Mouse (Mus musculus): Measurements from ENCODE around the gene Dusp28. TPM values are rescaled to one million over a fixed set of nuclear protein-coding genes. Genes with fewer than 3 reads are reported as not detected.

Gene Dusp28
- polyA plus RNA-seq, 1 experiment from 2014 or later, result 12.2 TPM

DNA sequence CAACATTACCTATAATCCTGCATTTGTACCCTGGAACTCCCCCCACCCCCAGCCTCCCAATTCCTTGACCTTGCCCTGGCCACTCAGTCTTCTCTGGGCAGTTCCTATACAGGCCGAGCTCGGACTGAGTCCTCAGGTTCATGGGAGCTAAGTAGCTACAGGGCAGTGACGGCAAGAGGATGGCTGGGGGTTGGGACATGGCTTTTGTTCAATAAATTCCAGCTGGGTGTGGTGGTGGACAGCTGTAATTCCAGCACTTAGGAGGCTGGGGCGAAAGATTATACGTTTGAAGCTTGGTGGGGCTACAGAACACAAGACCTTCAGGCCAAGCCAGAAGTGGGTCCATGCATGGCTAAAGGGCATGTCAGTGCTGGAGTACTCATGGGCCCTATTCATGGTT is 26.7 kb upstream of the Dusp28 start:
- 64% methylated on average over 5 of the region's 5 CpGs for WGBS
- H3K9me3 ChIP-seq (replicated peaks), result no peaks in the 10 kb centered on the region
- no peaks in the 10 kb centered on the region for H3K36me3 ChIP-seq
- H3K4me3 ChIP-seq (replicated peaks), result no peak overlapping the region
- no peak overlapping the region for H3K9ac ChIP-seq
- H3K27ac ChIP-seq, result no peak overlapping the region
- no peak overlapping the region for H3K4me2 ChIP-seq
- no peaks in the 10 kb centered on the region for H3K27me3 ChIP-seq
- peaks cover 27% of the 10 kb centered on the region for H3K4me1 ChIP-seq
- no peak for ATAC-seq (replicated peaks; ENCODE audit: low FRiP score)

DNA sequence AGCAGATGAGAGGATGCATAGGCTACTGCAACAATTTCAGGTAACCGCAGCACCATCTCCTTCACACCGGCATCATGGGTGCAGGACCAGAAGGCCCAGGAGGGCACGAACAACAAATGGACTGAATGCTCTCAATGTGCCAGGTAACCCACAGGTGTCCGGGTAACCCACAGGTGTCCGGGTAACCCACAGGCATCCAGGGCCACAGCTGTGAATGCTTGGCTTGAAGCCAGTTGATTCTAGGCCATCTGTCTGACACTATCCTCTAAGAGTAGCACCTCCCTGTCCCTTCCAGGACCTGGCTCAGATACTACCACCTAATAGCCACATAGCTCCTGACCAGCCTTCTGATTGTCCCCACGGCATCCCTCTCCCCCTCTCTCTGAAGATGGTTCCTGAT is 24.8 kb upstream of the Dusp28 start:
- Histone ChIP-seq H3K27ac (no peak overlapping the region), H3K4me1 (peaks cover 16% of the 10 kb centered on the region), H3K4me3 (replicated peaks) (no peak overlapping the region), H3K9ac (no peak overlapping the region), H3K4me2 (no peak overlapping the region), H3K36me3 (no peaks in the 10 kb centered on the region), H3K27me3 (no peaks in the 10 kb centered on the region), H3K9me3 (replicated peaks) (no peaks in the 10 kb centered on the region)
- 88% methylated on average over 6 of the region's 6 CpGs for WGBS
- ATAC-seq (replicated peaks; ENCODE audit: low FRiP score), result no peak

DNA sequence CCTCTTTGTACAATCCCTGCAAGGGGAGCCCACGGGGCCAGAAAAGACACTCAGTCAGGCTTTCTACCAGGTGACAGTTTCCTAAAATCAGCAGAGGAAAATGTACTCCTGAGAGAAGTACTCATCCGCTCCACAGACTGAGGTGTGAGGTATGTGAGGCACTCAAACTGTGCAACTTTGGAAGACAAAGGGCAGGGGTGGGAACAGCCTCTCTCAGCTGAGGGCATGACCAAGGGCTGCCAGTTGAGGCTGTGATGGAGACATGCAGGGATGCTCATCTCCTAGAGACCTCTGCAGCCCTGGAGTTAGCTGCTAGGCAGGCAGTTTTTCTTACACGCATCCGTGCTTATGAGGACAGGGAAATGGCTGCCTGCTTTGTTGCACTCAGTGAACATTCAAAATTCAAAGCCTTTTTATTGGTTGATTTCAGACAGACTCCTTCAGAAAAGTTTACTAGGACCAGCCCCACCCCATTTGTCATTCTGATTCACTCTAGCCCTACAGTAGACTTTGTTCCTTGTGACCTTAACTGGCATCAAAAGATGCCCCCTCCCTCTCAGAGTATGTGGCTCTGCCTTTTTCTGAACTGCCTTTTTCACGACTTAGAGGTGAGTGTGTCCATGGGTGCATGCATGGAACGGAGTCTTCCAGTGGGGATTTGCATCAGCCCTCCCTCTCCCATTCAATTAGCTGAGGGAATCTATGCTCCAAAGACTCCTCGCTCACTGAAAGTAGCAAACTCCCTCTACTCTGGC is 17.7 kb upstream of the Dusp28 start:
- Histone ChIP-seq H3K27me3 (no peaks in the 10 kb centered on the region), H3K36me3 (no peaks in the 10 kb centered on the region), H3K4me3 (replicated peaks) (no peak overlapping the region), H3K4me1 (no peaks in the 10 kb centered on the region), H3K9me3 (replicated peaks) (no peaks in the 10 kb centered on the region), H3K9ac (no peak overlapping the region), H3K4me2 (no peak overlapping the region), H3K27ac (no peak overlapping the region)
- 76% methylated on average over 7 of the region's 7 CpGs for WGBS
- no peak for ATAC-seq (replicated peaks; ENCODE audit: low FRiP score)

DNA sequence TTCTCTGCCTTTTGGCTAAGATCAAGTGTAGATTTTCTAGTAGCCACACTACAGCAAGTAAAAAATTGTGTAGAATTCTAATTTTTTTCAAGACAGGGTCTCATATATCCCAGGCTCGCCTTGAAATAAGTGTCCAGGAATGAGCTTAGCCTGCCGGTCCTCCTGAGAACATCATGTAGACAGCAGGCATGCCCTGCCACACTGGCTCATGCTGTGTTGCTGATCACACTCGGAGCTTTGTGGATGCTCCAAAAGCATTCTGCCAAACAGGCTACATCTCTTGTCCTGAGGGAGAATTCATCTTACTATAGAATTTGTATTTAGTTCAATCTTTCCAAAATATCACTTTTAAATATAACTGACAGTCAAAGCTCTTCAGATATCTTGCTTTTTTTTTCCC is 14.0 kb upstream of the Dusp28 start:
- WGBS, result 69% methylated on average over 3 of the region's 3 CpGs
- no peak overlapping the region for H3K27ac ChIP-seq

DNA sequence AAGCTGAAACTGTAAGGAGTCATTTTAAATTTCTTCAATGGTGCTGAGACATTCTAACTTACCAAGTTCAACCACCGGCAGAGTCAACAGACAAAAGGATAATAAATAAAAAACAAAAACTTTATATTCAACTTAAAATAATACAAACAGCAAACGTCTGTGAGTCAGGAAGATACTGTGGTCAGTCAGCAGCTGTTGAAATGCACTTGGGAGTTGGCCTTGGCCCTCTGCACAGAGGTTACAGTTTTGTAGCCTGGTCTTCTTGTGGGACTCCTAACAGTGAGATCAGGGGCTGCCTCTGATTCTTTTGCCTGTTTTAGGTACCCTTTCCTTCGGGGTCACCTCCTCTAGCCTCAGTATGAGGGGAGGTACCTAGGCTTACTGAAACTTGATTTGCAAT is 12.9 kb upstream of the Dusp28 start:
- Histone ChIP-seq H3K27me3 (no peaks in the 10 kb centered on the region), H3K36me3 (no peaks in the 10 kb centered on the region), H3K4me3 (replicated peaks) (no peak overlapping the region)

More for the DNA sequence above, 14.0 kb upstream of the Dusp28 start:
- Histone ChIP-seq H3K4me2 (no peak overlapping the region), H3K4me1 (no peaks in the 10 kb centered on the region), H3K9ac (no peak overlapping the region), H3K36me3 (no peaks in the 10 kb centered on the region), H3K4me3 (replicated peaks) (no peak overlapping the region), H3K9me3 (replicated peaks) (no peaks in the 10 kb centered on the region), H3K27me3 (no peaks in the 10 kb centered on the region)
- no peak for ATAC-seq (replicated peaks; ENCODE audit: low FRiP score)

DNA sequence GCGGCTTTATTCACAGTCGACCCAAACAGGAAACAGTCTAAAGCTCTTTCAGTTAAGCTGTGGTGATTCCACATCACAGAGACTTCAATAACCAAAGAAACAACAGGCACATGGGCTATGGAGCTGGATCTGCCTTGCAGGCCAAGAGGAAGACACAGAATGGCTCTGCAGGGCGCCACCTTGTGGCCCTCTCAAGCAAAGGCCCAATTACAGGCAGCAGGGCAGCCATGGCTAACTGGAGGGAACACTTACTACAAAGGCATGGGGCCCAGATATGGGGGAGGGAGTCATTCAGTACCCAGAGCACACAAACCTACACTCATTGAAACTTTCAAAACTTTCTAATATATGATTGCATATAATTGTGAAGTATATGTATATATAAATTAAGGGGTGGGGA is 11.7 kb upstream of the Dusp28 start:
- H3K9ac ChIP-seq, result no peak overlapping the region
- no peak overlapping the region for H3K4me2 ChIP-seq
- 0 out of 2 replicates have a peak, but pooled peaks cover 7% of the 10 kb centered on the region for H3K27me3 ChIP-seq
- H3K27ac ChIP-seq, result no peak overlapping the region
- 10% methylated on average over 3 of the region's 3 CpGs for WGBS
- H3K9me3 ChIP-seq (replicated peaks), result no peaks in the 10 kb centered on the region
- no peaks in the 10 kb centered on the region for H3K4me1 ChIP-seq
- H3K36me3 ChIP-seq, result no peaks in the 10 kb centered on the region
- H3K4me3 ChIP-seq (replicated peaks), result no peak overlapping the region
- ATAC-seq (replicated peaks; ENCODE audit: low FRiP score), result peak; percentile 83

More for the DNA sequence above, 12.9 kb upstream of the Dusp28 start:
- Histone ChIP-seq H3K4me1 (no peaks in the 10 kb centered on the region), H3K9ac (no peak overlapping the region), H3K4me2 (no peak overlapping the region), H3K27ac (no peak overlapping the region), H3K9me3 (replicated peaks) (no peaks in the 10 kb centered on the region)
- ATAC-seq (replicated peaks; ENCODE audit: low FRiP score), result no peak
- WGBS, result 58% methylated on average over 3 of the region's 3 CpGs

DNA sequence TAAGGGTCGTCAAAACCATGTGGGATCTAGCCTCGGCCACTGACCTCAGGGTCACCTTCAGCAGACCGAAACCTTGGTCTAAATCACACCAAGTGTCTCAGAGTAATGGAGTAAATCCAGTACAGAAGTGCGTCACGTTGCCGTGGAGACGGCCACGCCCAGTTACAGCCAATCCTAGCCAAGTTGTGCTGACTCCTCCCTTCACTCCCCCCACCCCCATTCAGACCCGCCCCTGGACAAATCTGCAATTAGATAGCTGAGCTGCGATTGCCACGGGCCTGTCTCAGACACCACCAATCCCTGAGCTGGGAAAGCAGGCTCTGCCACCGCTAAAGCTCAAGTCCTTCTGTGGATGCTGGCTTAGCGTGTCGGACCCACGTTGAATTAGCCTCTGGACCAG is 4.0 kb upstream of the Dusp28 start, which contains the start of gene Ankmy1:
TSS of gene Ankmy1 (minus strand) at position 121 of the 400 bp plus-strand sequence.
- H3K4me3 ChIP-seq (replicated peaks), result peak within 1 kb of the TSS; percentile 31
- peaks cover 16% of the 10 kb centered on the region; the same call in 1 of the 2 replicates for H3K27me3 ChIP-seq
- peak; percentile 61 for ATAC-seq (replicated peaks; ENCODE audit: low FRiP score)
- no peak within 1 kb of the TSS for H3K27ac ChIP-seq
- no peaks in the 10 kb centered on the region for H3K9me3 ChIP-seq (replicated peaks)
- peak within 1 kb of the TSS; percentile 65 for H3K4me2 ChIP-seq
- peaks cover 21% of the 10 kb centered on the region for H3K4me1 ChIP-seq
- H3K36me3 ChIP-seq, result no peaks in the 10 kb centered on the region
- WGBS, result under 1% methylated on average over 15 of the region's 15 CpGs
- peak within 1 kb of the TSS; percentile 35; the same call in 1 of the 2 replicates for H3K9ac ChIP-seq

DNA sequence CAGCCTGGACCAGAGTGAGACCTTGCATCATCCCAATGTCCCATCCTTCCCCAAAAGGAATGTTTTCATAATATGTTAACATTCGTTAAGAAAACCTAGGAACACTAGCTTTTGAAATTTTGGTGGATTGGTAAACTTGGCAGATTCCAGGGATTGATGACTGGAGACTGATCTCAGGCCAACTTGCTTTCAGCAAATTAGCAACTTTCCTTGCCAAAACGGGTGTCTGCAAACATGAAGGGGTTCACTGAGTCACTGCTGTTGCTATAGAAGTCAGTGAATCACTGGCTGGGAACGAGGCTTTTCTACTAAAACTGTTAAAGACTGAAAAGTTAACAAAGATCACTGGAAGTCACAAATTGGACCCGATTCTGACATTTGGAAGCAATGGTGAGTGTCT is 3.2 kb upstream of the Dusp28 start:
- no peak for ATAC-seq (replicated peaks; ENCODE audit: low FRiP score)
- Histone ChIP-seq H3K27ac (no peak overlapping the region), H3K4me2 (no peak overlapping the region), H3K36me3 (no peaks in the 10 kb centered on the region), H3K27me3 (peaks cover 16% of the 10 kb centered on the region; the same call in 1 of the 2 replicates), H3K9me3 (replicated peaks) (no peaks in the 10 kb centered on the region), H3K9ac (no peak overlapping the region), H3K4me3 (replicated peaks) (no peak overlapping the region), H3K4me1 (peaks cover 25% of the 10 kb centered on the region)
- 70% methylated on average over 4 of the region's 4 CpGs for WGBS

DNA sequence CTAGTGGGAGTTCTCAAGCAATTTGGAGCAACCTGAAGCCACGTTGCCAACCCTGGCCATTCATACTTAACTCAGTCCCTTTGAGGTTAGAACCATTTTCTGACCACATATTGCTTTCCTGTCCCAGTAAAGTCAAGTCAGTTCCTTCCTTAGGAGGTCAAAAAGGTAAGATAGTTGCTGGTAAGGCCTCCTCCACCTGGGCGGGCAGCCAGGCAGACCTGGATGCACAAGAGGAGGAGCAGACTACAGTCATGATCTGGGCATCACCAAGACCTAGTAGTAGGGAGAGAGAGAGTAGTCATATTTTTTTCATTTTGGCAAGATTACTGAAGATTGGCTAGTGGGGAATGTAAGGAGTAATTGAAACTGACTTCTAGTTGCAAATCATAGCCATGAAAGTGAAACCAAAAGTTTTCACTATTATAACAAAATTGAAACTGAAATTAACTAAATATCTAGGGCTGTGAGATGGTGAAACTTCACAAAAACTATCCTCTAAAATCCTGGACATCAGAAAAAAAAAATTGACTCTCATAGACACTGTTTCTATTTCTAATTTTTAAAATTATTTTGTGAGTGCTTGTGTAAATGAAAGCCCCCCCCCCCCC is 974 bp upstream of the Dusp28 start:
- Histone ChIP-seq H3K9ac (no peak overlapping the region), H3K27me3 (peaks cover 8% of the 10 kb centered on the region; the same call in 1 of the 2 replicates), H3K36me3 (no peaks in the 10 kb centered on the region), H3K9me3 (replicated peaks) (no peaks in the 10 kb centered on the region), H3K27ac (no peak overlapping the region), H3K4me3 (replicated peaks) (no peak overlapping the region), H3K4me2 (no peak overlapping the region), H3K4me1 (peaks cover 34% of the 10 kb centered on the region)
- no peak for ATAC-seq (replicated peaks; ENCODE audit: low FRiP score)
- WGBS, result 95% methylated on average over 2 of the region's 2 CpGs

DNA sequence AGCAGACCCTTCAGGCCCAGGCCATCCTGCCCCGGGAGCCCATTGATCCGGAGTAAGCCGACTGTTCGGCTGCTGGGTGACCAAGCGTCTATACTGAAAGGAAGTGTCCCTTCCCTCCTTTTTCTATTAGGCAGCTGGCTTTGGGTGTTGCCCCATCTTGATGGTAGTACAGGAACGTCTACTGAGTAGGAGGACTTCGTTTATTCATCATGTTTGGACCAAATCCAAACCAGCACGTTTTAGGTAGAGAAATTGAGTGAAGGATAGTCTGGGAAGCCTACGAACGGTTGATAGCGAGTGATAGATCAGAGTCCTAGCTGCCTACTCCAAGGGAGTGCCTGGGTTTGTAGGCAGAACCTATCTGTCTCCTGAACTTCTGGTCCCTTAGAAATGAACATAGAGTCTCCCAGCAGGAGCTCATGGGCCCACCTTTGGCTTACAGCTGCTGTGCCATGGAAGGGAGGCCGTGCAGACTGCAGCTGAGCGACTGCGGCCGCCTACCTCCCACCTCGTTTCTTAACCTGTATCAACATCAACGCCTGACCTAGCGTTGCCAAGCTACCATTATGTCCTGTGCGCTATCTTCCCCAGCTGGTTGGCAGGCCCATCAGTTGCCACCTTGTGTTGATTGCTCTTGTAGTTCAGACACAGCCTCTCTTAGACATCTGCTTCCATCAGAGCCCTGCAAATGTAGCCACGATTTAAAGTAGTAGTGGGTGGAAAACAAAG is 1.0 kb downstream of the Dusp28 start:
- H3K4me1 ChIP-seq, result peaks cover 45% of the 10 kb centered on the region
- H3K27me3 ChIP-seq, result no peaks in the 10 kb centered on the region
- H3K9ac ChIP-seq, result peak overlapping the region; percentile 76
- WGBS, result 48% methylated on average over 20 of the region's 20 CpGs
- no peaks in the 10 kb centered on the region for H3K36me3 ChIP-seq
- peak overlapping the region; percentile 70 for H3K4me3 ChIP-seq (replicated peaks)
- H3K4me2 ChIP-seq, result peak overlapping the region; percentile 78
- no peaks in the 10 kb centered on the region for H3K9me3 ChIP-seq (replicated peaks)
- H3K27ac ChIP-seq, result peak overlapping the region; percentile 92
- no peak for ATAC-seq (replicated peaks; ENCODE audit: low FRiP score)

DNA sequence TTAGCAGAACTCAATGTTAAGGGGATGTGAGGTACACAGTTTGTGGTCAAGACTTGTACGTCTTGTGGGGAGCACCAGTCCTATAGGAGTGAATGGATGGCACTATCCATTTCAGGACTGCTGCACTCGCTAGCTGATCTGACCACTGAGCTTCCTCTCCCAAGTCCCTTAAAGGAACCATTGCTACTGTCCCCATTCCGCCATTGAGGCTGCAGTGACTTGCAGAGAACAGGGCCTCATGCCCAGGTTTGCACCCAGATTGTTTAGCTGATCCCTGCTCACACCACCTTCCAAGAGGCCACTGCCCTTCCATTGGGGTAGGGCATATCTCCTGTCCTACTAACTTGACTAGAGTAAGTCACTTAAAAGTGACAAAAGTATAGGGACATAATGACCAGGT is 1.9 kb downstream of the Dusp28 start:
- Histone ChIP-seq H3K4me1 (peaks cover 43% of the 10 kb centered on the region), H3K4me3 (replicated peaks) (no peak overlapping the region), H3K27me3 (no peaks in the 10 kb centered on the region), H3K36me3 (no peaks in the 10 kb centered on the region), H3K9me3 (replicated peaks) (no peaks in the 10 kb centered on the region), H3K4me2 (no peak overlapping the region), H3K27ac (no peak overlapping the region), H3K9ac (no peak overlapping the region)
- 90% methylated on average over 3 of the region's 3 CpGs for WGBS
- no peak for ATAC-seq (replicated peaks; ENCODE audit: low FRiP score)

DNA sequence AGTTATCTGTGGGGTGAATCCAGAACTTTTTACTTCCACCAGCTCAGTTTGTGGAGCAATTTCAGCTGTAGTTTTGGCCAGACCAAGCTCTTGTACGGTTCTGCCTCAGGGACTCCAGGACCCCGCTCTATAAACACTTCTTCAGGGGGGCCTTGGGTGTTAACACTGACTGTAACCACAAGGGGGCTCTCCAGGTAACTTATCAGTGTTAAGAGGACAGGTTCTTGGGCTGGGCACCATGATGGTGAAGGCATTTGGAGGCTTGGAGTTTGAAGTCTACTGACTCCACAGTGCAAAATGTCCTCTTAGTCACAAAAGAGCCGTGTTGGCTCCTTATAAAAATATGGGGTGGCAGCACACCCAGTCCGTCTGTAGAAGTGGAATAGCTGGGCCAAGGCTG is 2.3 kb downstream of the Dusp28 start:
- ATAC-seq (replicated peaks; ENCODE audit: low FRiP score), result no peak
- Histone ChIP-seq H3K27me3 (no peaks in the 10 kb centered on the region), H3K4me2 (no peak overlapping the region), H3K27ac (no peak overlapping the region), H3K9me3 (replicated peaks) (no peaks in the 10 kb centered on the region), H3K36me3 (peaks cover 4% of the 10 kb centered on the region; the same call in 1 of the 2 replicates), H3K4me3 (replicated peaks) (no peak overlapping the region), H3K4me1 (peaks cover 43% of the 10 kb centered on the region), H3K9ac (no peak overlapping the region)
- WGBS, result 65% methylated on average over 4 of the region's 4 CpGs
